Mouse (Mus musculus): ENCODE results near the gene Rpl11. TPM values are rescaled to one million over a fixed set of nuclear protein-coding genes. Genes with fewer than 3 reads are reported as not detected.
"Not testable (repeated sequence)": the region's sequence is repeated elsewhere in the genome, so short reads cannot be mapped to it uniquely, and the experiment has no call there.

The Rpl11 gene
- polyA plus RNA-seq (2016; fragmentation: Nextera tagmentation; extraction: Ambion mirVana) = 390 and 392 TPM in 2 replicates

DNA sequence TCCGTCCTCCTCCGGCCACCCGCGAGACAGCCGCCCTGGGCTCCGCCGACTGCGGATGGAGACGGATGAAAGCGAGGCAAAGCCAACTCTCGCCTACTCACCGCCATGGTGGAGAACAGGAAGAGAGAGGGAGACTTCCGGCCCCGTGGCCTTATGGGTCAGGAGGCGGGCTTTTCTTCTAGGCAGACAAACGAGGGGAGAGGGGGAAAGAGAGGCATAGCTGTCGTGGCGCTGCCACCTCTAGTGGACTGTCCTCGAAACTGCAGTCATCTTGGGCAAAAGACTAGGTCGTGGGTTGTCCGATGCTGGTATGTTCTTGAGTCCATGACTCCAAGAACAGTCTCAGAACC, at the start of gene Rpl11:
Rpl11 (minus strand) TSS at position 182 of the 350 bp plus-strand sequence.
- peak; percentile 90 for ATAC-seq (ENCODE audit: insufficient number of reproducible peaks, insufficient read depth, low FRiP score, low TSS enrichment)
- WGBS = 0% methylated on average over 21 of the region's 21 CpGs
- H3K27me3 ChIP-seq = no peaks in the 10 kb centered on the region; the same call in 1 of the 2 replicates
- H3K4me1 ChIP-seq = peaks cover 19% of the 10 kb centered on the region
- no peaks in the 10 kb centered on the region for H3K9me3 ChIP-seq
- H3K9ac ChIP-seq = peak within 1 kb of the TSS; percentile 99
- H3K36me3 ChIP-seq = peaks cover 41% of the 10 kb centered on the region
- peak within 1 kb of the TSS; percentile 98 for H3K4me2 ChIP-seq (replicated peaks)
- peak within 1 kb of the TSS; percentile 93 for H3K27ac ChIP-seq
- peak within 1 kb of the TSS; percentile 98 for H3K4me3 ChIP-seq

DNA sequence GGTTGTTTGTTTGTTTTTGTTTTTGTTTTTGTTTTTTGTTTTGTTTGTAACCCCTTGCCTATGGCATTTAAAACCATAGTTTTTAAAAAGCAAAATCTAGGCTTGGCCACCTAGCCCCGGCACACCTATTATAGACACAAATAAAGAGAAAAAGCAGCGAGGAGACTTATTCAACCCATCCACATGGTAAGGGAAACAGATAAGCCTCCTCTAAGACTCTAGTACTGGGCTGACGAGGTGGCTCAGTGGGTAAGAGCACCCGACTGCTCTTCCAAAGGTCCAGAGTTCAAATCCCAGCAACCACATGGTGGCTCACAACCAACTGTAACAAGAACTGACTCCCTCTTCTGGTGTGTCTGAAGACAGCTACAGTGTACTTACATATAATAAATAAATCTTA, 48.5 kb upstream of the Rpl11 start:
- not testable (repeated sequence) for H3K4me2 ChIP-seq (replicated peaks); ATAC-seq (ENCODE audit: insufficient number of reproducible peaks, insufficient read depth, low FRiP score, low TSS enrichment); H3K27ac ChIP-seq; H3K9ac ChIP-seq; H3K4me3 ChIP-seq; H3K9me3 ChIP-seq; H3K27me3 ChIP-seq; H3K36me3 ChIP-seq
- peaks cover 15% of the 10 kb centered on the region for H3K4me1 ChIP-seq
- WGBS = 82% methylated on average over 4 of the region's 4 CpGs

- ATAC-seq (ENCODE audit: insufficient number of reproducible peaks, insufficient read depth, low FRiP score, low TSS enrichment) = no peak
- H3K27ac ChIP-seq = no peak overlapping the region
- 74% methylated on average over 12 of the region's 12 CpGs for WGBS
Measured at GRCm38 (mm10) chr4:136100396-136101070, 47.3 kb upstream of the Rpl11 start.

GRCm38 (mm10) chr4:136098446-136098845, 45.2 kb upstream of the Rpl11 start:
- no peaks in the 10 kb centered on the region for H3K4me1 ChIP-seq
- no peaks in the 10 kb centered on the region for H3K36me3 ChIP-seq
- H3K4me3 ChIP-seq = no peak overlapping the region
- 94% methylated on average over 3 of the region's 3 CpGs for WGBS
- no peaks in the 10 kb centered on the region for H3K9me3 ChIP-seq
- no peaks in the 10 kb centered on the region for H3K27me3 ChIP-seq
- no peak overlapping the region for H3K27ac ChIP-seq
- H3K4me2 ChIP-seq (replicated peaks) = no peak overlapping the region
- no peak for ATAC-seq (ENCODE audit: insufficient number of reproducible peaks, insufficient read depth, low FRiP score, low TSS enrichment)
- H3K9ac ChIP-seq = no peak overlapping the region

More at GRCm38 (mm10) chr4:136100396-136101070, 47.3 kb upstream of the Rpl11 start:
- Histone ChIP-seq H3K9me3 (no peaks in the 10 kb centered on the region), H3K27me3 (no peaks in the 10 kb centered on the region), H3K36me3 (no peaks in the 10 kb centered on the region), H3K4me3 (no peak overlapping the region), H3K4me1 (peaks cover 15% of the 10 kb centered on the region), H3K4me2 (replicated peaks) (no peak overlapping the region), H3K9ac (no peak overlapping the region)

DNA sequence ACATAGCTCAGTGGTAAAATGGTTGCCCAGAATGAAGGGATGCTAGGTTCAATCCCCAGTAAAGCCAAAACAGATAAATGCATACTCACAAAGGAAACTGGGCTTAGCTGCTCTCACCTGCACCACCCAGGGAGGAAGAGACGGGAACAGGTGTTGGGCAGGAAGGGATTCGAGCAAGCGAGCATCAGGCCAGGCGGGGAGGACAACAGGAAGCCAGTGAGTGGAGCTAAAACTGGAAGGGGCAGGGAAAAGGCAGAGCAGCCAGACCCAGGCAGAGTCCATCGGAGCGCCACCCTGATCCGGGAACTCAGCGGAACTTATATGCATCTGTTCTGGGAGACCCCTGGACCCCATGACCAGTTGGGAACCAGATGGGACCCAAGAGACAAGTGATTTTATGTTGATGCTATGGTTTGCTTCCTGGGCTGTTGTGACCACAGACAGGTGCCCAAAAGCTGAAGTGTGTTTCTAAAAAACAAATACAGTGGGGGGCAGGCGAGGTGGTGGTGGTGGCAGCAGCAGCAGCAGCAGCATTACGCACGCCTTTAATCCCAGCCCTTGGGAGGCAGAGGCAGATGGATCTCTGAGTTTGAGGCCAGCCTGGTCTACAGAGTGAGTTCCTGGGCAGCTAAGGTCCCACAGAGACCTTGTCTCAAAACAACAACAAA, 43.4 kb upstream of the Rpl11 start:
- Histone ChIP-seq H3K27ac (no peak overlapping the region), H3K36me3 (no peaks in the 10 kb centered on the region), H3K9me3 (0 out of 2 replicates have a peak, but pooled peaks cover 4% of the 10 kb centered on the region), H3K4me3 (no peak overlapping the region), H3K4me1 (no peaks in the 10 kb centered on the region), H3K9ac (no peak overlapping the region), H3K4me2 (replicated peaks) (no peak overlapping the region), H3K27me3 (no peaks in the 10 kb centered on the region)
- no peak for ATAC-seq (ENCODE audit: insufficient number of reproducible peaks, insufficient read depth, low FRiP score, low TSS enrichment)
- WGBS = 62% methylated on average over 11 of the region's 11 CpGs

DNA sequence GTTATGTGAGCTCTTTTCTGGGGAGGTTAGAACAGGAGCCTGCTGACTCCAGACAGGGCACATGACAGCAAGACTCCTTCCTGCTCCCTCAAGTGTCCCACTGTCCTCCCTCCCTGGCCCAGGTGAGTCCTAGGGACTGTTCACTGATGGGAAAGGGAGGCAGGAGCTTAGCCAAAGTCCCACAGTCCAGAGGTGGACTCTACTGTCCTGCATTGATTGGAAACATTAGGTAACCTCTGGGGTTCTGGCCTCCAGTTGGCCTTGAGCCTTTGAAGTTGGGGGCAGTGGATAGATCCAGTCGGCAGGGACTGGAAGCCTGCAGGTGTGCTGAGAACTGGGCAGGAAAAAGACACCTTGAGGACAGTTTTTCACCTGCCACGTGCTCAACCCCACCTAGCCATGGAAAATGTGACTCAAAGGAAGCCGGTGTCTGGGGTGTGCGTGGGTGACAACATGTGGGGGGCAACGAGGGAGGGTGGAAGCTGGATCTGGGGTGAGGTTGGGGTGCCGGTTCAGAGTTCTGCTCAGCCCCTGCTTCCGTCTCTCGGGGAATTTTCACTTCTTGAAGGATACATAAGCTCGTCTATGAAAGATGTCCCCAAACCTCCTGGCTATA, 42.4 kb upstream of the Rpl11 start:
- 0 out of 2 replicates have a peak, but pooled peaks cover 4% of the 10 kb centered on the region for H3K9me3 ChIP-seq
- H3K4me3 ChIP-seq = no peak overlapping the region
- no peak overlapping the region for H3K27ac ChIP-seq
- H3K4me2 ChIP-seq (replicated peaks) = no peak overlapping the region
- no peaks in the 10 kb centered on the region for H3K4me1 ChIP-seq
- WGBS = 72% methylated on average over 9 of the region's 9 CpGs
- no peaks in the 10 kb centered on the region for H3K36me3 ChIP-seq
- no peaks in the 10 kb centered on the region for H3K27me3 ChIP-seq
- ATAC-seq (ENCODE audit: insufficient number of reproducible peaks, insufficient read depth, low FRiP score, low TSS enrichment) = no peak
- no peak overlapping the region for H3K9ac ChIP-seq

DNA sequence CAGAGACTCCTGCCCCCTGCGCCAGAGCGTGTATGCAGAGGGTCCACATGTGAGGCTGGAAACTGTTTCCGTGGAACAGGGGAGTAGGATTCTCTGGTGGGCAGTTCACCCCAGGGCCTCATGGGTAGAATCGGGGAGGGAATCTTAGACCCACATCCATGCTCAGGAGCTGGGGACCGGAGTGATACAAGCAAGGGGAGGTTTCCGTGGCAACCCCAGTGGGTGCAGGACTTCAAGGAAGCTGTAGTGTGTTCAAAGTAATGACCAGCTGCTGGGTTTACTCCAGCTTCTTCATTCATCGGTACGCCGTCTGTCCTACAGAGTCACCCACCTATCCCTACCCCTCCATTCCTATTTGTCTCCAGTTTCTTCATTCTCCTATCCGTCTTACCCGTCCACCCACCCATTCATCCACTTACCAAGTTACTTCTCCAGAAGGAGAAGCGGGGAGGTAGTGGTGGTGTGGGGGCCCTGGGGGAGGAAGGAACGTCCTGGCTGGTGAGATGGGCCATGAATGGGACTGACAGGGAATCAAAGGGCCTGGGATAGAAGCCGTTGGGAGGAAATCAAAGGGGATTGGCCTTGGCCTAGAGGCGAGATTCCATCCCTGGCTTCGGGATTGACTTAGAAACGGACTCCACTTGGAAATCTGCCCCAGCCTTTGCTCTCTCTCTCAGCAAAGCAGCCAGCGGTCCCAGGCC, 41.4 kb upstream of the Rpl11 start:
- no peak overlapping the region for H3K27ac ChIP-seq
- H3K27me3 ChIP-seq = no peaks in the 10 kb centered on the region
- no peak overlapping the region for H3K4me3 ChIP-seq
- H3K4me1 ChIP-seq = peaks cover under 1% of the 10 kb centered on the region; the same call in 1 of the 2 replicates
- 0 out of 2 replicates have a peak, but pooled peaks cover 4% of the 10 kb centered on the region for H3K9me3 ChIP-seq
- H3K9ac ChIP-seq = no peak overlapping the region
- H3K36me3 ChIP-seq = no peaks in the 10 kb centered on the region
- ATAC-seq (ENCODE audit: insufficient number of reproducible peaks, insufficient read depth, low FRiP score, low TSS enrichment) = no peak
- 76% methylated on average over 18 of the region's 18 CpGs for WGBS
- H3K4me2 ChIP-seq (replicated peaks) = no peak overlapping the region

GRCm38 (mm10) chr4:136092498-136092897, 39.3 kb upstream of the Rpl11 start:
- Histone ChIP-seq H3K27me3 (no peaks in the 10 kb centered on the region), H3K27ac (no peak overlapping the region), H3K36me3 (no peaks in the 10 kb centered on the region), H3K4me2 (replicated peaks) (no peak overlapping the region), H3K9me3 (0 out of 2 replicates have a peak, but pooled peaks cover 4% of the 10 kb centered on the region), H3K4me3 (no peak overlapping the region), H3K4me1 (peaks cover 8% of the 10 kb centered on the region; the same call in 1 of the 2 replicates), H3K9ac (no peak overlapping the region)
- WGBS = 86% methylated on average over 7 of the region's 7 CpGs
- ATAC-seq (ENCODE audit: insufficient number of reproducible peaks, insufficient read depth, low FRiP score, low TSS enrichment) = no peak

GRCm38 (mm10) chr4:136091346-136091745, 38.1 kb upstream of the Rpl11 start:
- 0 out of 2 replicates have a peak, but pooled peaks cover 4% of the 10 kb centered on the region for H3K9me3 ChIP-seq
- H3K36me3 ChIP-seq = no peaks in the 10 kb centered on the region
- H3K27ac ChIP-seq = no peak overlapping the region
- H3K4me3 ChIP-seq = no peak overlapping the region
- H3K4me2 ChIP-seq (replicated peaks) = no peak overlapping the region
- WGBS = 95% methylated on average over 4 of the region's 4 CpGs
- no peak for ATAC-seq (ENCODE audit: insufficient number of reproducible peaks, insufficient read depth, low FRiP score, low TSS enrichment)
- H3K27me3 ChIP-seq = no peaks in the 10 kb centered on the region
- H3K4me1 ChIP-seq = peaks cover 8% of the 10 kb centered on the region; the same call in 1 of the 2 replicates
- H3K9ac ChIP-seq = no peak overlapping the region

GRCm38 (mm10) chr4:136089748-136090583, 36.7 kb upstream of the Rpl11 start:
- H3K9ac ChIP-seq = no peak overlapping the region
- no peaks in the 10 kb centered on the region for H3K27me3 ChIP-seq
- peaks cover 8% of the 10 kb centered on the region; the same call in 1 of the 2 replicates for H3K4me1 ChIP-seq
- no peaks in the 10 kb centered on the region for H3K36me3 ChIP-seq
- no peak; the same call in 1 of the 2 replicates for ATAC-seq (ENCODE audit: insufficient number of reproducible peaks, insufficient read depth, low FRiP score, low TSS enrichment)
- H3K4me2 ChIP-seq (replicated peaks) = no peak overlapping the region
- 0 out of 2 replicates have a peak, but pooled peaks cover 4% of the 10 kb centered on the region for H3K9me3 ChIP-seq
- peak overlapping the region; percentile 20; the same call in 1 of the 2 replicates for H3K27ac ChIP-seq
- WGBS = 55% methylated on average over 11 of the region's 11 CpGs
- no peak overlapping the region for H3K4me3 ChIP-seq
